Mouse (Mus musculus) heart, adult 18-20 months (tissue): ENCODE data around the gene Tinagl1. TPM values are rescaled to one million over a fixed set of nuclear protein-coding genes. Genes with fewer than 3 reads are reported as not detected.

Experiments used
- DNase-seq, 2 experiments: peaks; one replicate each; pipeline ENCODE4 v3.0.0; 2021 to 2022; ENCODE audit warnings: mixed read lengths in 1 of 2
- total RNA-seq, 2 experiments: library from RNA; stranded (reverse); gene quantifications; 2 replicates each; pipeline ENCODE4 v1.2.3; 2021

Gene Tinagl1
- total RNA-seq, 2 experiments from 2014 or later, result 55.7 to 66.1 TPM

- DNase-seq, result no peak
These were observed 2.6 kb upstream of the Tinagl1 start for GRCm38 (mm10) chr4:130177536-130177935.

- peak; percentile 62 to 85 for DNase-seq
These were observed 2.2 kb upstream of the Tinagl1 start for GRCm38 (mm10) chr4:130177087-130177486.

- DNase-seq, result no peak
These were observed 1.3 kb upstream of the Tinagl1 start for GRCm38 (mm10) chr4:130176156-130176720.

GRCm38 (mm10) chr4:130174335-130175031 is 439 bp downstream of the Tinagl1 start:
- DNase-seq, result peak; percentile 79 to 87

- no peak for DNase-seq
These were observed 1.0 kb downstream of the Tinagl1 start for GRCm38 (mm10) chr4:130173911-130174311.

- peak in 1 of 2 experiments; percentile 35 for DNase-seq
These were observed 1.7 kb downstream of the Tinagl1 start for GRCm38 (mm10) chr4:130173060-130173822.

GRCm38 (mm10) chr4:130171951-130172765 is 2.8 kb downstream of the Tinagl1 start:
- DNase-seq, result peak; percentile 80 to 93

GRCm38 (mm10) chr4:130170362-130170761 is 4.6 kb downstream of the Tinagl1 start:
- DNase-seq, result peak in 1 of 2 experiments; percentile 45

- DNase-seq, result no peak
These were observed 5.4 kb downstream of the Tinagl1 start for GRCm38 (mm10) chr4:130169411-130169971.

- DNase-seq, result peak; percentile 95 to 96
These were observed 6.4 kb downstream of the Tinagl1 start for GRCm38 (mm10) chr4:130168280-130169183.

- no peak for DNase-seq
These were observed 7.1 kb downstream of the Tinagl1 start for GRCm38 (mm10) chr4:130167814-130168213.

GRCm38 (mm10) chr4:130167321-130167720 is 7.6 kb downstream of the Tinagl1 start:
- no peak for DNase-seq

- peak; percentile 50 to 60 for DNase-seq
These were observed 8.3 kb downstream of the Tinagl1 start for GRCm38 (mm10) chr4:130166592-130166991.

GRCm38 (mm10) chr4:130166061-130166460 is 8.9 kb downstream of the Tinagl1 start:
- DNase-seq, result no peak

- no peak for DNase-seq
These were observed 10.8 kb downstream of the Tinagl1 start for GRCm38 (mm10) chr4:130164121-130164520.

- DNase-seq, result peak; percentile 70 to 80
These were observed 11.5 kb downstream of the Tinagl1 start for GRCm38 (mm10) chr4:130163391-130163861.

GRCm38 (mm10) chr4:130161349-130161748 is 13.6 kb downstream of the Tinagl1 start:
- DNase-seq, result no peak

GRCm38 (mm10) chr4:130156812-130157371 is 18.0 kb downstream of the Tinagl1 start:
- DNase-seq, result no peak

- no peak for DNase-seq
These were observed 20.7 kb downstream of the Tinagl1 start for GRCm38 (mm10) chr4:130154250-130154649.

- no peak for DNase-seq
These were observed 26.5 kb downstream of the Tinagl1 start for GRCm38 (mm10) chr4:130148405-130148804.
